Mouse (Mus musculus) lung, postnatal 10 days (tissue): ENCODE results near the gene Car11.

ENCODE experiments used
- DNase-seq: peaks from one replicate; pipeline ENCODE4 v3.0.0; 2021

Gene Car11

DNA sequence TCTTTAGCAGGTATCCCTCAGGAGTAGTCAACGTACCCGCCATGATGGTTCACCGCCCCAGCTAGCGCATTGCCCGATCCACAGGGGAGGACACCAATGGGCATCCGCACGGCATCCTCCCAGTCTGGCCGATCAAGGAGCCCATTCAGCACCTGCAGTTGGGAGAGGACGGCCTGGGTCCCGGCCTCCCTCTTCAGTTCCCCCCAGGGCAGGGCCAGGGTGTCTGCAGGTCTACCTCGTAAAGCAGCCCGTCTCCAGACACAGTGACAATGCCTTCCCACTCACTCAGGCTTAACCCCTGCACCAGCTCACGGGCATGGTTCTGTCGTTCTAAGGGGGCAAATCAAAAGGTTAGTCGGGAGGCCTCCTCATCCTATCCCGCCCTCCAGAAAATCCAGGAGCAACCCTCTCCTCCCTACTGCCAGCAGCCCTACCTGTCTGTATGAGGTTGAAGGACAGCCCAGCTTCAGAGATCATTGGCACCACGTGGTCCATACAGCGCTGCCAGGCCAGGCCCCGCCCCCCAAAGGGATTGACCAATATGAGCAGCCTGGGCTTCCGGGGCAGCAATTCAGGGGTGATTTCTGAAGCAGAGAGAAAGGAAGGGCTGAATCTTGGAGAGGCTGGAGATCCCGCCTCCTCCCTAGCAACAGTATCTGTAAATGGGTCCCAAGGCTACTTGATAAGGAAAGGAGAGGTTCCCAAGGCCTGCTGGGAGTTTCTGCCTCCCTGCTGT lies 12.5 kb downstream of the Car11 start:
- DNase-seq, result peak; percentile 82

DNA sequence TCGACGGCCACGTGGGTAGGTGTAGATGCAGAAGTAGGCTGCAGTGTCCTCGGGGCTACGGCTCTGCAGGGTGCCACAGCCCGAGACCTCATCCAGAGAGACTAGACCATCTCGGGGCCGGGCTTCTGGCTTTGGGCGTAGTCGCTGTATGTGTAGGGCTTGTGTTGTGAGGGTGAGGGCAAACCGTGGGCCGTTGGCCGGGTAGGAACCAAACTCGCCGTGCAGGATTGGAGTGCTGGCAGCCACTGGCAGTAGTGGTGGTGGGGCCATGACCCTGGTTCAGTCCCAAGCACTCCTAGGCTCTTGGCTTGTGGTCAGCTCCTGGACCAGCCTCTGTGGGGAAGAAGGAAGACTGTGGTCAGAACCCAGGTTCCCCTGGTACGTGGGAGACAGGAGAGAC lies 13.8 kb downstream of the Car11 start:
- no peak for DNase-seq

DNA sequence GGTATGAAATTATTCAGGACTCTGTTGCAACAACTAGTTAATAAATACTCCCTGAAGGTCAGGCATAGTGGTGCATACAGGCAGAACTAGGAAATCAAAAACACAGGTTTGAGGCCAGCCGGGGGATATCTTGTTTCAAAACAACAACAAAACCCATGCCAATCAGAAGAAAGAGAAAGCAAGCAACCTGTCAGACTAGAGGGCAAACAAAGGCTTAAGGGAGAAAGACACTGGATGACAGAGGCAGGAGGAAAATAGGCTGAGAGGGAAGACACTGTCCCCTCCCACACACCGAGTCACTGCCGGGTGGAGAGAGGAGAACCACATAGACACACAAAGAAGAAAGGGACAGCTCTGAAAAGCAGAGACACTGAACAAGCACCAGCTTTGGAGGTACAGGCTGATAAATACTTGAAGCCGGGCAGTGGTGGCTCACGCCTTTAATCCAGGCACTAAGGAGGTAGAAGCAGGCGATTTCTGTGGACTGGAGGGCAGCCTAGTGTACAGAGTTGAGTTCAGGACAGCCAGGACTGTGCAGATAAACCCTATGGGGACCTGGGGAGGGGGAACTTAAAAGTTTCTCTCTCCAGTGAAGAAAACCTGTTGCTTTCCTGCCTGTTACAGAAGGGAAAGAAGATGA lies 14.4 kb downstream of the Car11 start:
- no peak for DNase-seq

DNA sequence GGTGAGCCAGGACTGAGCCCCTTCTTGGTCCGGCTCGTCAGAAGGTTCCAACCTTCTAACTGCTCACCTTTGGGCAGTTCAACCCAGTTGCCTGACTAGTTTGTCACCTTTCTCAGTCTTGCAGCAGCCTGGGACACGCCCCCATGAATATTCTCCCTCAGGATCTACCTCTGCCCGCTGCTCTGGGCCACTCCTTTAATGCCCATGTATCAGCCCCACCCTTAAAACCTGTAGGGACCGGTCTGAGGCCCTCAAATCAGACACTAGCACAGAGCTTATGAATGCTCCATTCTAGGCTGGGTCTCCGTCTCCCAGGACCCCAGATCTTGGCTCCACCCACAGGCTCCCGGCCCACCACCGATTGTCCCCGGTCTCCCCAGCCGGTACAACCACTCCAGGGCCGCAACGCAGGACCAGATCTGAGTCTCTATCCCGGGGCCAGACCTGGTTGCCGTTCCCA lies 15.0 kb downstream of the Car11 start:
- DNase-seq, result peak; percentile 58

DNA sequence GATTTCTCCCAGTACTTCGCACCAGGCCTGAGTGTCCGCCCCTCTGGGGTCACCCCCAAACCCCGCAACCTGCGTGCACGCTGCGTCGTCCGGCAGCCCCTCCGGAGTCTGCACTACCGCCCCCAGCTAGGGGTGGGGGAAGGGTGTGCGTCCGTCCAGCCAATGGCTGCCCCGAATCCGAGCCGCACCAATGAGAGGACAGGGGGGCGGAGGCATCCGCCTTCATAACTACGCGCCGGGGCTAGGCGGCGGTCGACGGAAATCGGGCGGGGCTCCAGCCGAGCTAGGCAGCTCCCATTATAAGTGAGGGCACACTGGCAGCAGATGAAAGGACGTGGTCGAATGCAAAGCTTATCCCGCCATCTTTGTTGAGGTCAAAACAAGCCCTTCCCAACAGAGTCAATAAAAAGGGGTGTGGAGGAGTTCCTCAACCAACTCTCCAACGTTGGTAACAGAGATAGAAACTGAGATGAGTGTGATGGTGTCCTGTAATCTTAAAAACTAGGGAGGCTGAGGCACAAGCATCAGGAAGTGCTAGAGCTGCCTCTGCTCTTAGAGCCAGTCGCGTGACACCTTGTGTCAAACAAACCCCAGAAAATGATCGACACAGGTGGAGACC lies 15.6 kb downstream of the Car11 start, which contains the start of gene Rpl18:
Rpl18 (plus strand) TSS at position 368 of the 619 bp plus-strand sequence.
- DNase-seq, result peak; percentile 99

GRCm38 (mm10) chr7:45715741-45716459 lies 16.3 kb downstream of the Car11 start:
- DNase-seq, result peak; percentile 27

- DNase-seq, result no peak
Measured at GRCm38 (mm10) chr7:45716460-45716857, 16.8 kb downstream of the Car11 start.

DNA sequence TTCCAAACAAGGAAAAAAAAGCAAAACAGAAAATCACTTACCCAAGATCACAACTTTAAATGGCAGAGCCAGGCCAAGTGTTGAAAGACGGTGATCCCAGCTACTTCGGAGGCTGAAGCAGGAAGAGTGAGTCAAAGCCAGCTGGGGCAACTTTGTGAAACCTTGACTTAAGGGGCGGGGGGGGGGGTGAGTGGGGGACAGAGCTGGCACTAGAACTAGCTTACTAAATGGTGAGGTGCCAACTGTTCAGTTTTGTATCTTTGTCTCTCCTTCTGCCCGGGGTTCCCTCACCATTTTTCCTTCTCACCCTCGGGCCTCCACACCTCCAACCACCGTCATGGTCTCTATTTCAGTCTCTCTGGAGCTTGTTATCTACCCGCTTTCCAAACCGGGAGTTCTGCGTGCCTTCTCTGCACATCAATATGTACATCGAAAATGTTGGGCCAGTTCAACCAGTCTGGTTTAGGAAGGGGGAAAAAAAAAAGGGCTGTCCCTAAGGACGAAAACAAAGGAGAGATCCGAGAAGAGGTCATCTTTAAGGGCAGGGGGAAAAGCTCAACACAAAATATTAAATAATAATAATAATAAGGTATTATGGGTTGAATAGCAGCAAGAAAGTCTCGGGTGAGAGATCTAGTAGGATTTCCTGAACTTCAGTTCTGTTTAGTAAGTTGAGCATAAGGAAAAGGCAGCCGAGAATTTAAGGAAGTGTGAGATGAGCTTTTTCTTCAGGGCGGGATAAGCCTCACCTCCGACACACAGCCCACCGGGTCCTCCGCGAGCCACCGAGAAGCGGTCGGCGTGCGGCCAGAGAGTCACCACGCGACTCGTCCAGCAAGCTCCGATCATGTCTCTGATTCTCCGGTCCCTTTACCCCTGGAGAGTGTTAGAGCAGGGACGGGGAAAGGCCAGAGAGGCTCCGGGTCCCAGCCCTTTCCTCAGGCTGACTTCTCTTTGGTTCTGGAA lies 17.6 kb downstream of the Car11 start:
- DNase-seq, result no peak

DNA sequence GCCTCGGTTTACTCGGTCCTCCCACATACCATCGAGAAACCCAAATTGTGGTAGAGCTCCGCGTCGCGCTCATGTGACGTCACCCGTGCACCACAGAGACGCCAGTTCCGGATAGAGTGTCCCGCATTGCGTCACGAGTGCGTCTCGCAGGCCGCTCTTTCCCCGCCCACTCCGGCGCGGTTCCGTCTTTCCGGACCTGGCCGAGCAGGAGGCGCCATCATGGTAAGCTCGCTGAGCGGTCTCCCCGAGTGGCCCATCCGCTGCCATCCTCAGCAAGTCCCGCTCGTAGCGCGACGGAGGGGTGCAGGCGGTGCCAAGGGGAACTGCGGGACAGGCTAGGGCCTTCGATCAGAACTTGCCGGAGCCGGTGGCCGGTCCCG lies 18.3 kb downstream of the Car11 start, which contains the start of gene Sphk2:
Sphk2 (minus strand) TSS at position 85 of the 380 bp plus-strand sequence.
- DNase-seq, result peak; percentile 99

DNA sequence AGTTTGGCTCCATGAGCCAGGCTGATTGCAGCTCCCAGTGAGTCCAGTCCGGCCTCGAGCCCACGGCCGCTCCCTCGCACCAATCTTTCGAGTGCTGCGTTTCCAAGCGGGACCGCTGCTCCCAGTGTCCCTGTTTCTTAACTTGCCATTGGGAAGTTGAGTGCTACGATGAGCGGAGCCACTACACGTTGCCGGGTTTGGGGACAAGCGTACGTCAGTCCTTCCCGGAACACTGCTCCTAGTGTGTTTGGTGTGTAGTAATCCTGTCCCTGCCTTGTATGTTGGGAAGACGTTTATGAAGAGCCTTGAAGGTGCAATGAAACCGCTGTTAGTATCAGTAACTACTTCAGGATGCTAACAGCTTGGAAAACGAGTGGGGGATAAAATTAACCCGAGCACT lies 18.7 kb downstream of the Car11 start:
- no peak for DNase-seq

DNA sequence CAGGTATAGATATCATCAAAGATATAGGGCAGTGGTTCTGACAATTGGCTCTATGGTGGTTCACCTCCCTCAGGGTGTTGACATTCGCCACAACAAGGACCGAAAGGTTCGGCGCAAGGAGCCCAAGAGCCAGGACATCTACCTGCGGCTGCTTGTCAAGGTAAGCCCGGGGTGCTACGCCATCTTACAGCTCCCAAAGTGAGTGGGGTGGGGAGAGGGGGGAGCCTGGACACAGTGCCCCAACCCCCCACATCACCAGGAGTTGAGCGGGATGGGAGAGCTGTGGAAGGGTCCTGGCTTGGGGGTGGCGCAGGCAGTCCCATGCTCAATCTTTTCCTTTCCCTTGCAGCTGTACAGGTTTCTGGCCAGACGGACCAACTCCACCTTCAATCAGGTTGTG lies 19.5 kb downstream of the Car11 start:
- no peak for DNase-seq

- DNase-seq, result no peak
Measured at GRCm38 (mm10) chr7:45719738-45720412, 20.2 kb downstream of the Car11 start.

- DNase-seq, result peak; percentile 40
Measured at GRCm38 (mm10) chr7:45720413-45721233, 21.0 kb downstream of the Car11 start, which contains the start of gene Fam83e. Fam83e (plus strand) TSS chr7:45721212.

DNA sequence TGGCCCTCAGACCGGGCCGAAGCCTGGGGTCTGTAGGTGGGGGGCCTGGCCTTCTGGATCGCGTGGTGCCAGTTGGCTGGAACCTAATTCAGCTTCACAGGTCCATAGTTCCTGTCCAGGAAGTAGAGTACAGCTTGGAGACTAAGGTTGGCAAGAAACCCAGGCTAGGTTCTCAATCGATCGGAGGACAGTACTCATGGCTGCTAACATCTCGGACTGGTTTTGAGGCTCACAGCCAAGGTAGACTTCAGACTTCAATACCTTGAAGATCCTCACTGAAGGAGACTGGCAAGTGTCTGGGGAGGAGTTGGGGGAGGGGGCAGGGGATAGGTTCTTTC lies 21.6 kb downstream of the Car11 start:
- DNase-seq, result no peak

GRCm38 (mm10) chr7:45721642-45722347 lies 22.2 kb downstream of the Car11 start:
- DNase-seq, result no peak

GRCm38 (mm10) chr7:45722348-45722713 lies 22.7 kb downstream of the Car11 start:
- no peak for DNase-seq

GRCm38 (mm10) chr7:45723301-45723700 lies 23.7 kb downstream of the Car11 start:
- no peak for DNase-seq

- no peak for DNase-seq
Measured at GRCm38 (mm10) chr7:45723781-45724180, 24.1 kb downstream of the Car11 start.

- no peak for DNase-seq
Measured at GRCm38 (mm10) chr7:45725151-45725550, 25.5 kb downstream of the Car11 start.

DNA sequence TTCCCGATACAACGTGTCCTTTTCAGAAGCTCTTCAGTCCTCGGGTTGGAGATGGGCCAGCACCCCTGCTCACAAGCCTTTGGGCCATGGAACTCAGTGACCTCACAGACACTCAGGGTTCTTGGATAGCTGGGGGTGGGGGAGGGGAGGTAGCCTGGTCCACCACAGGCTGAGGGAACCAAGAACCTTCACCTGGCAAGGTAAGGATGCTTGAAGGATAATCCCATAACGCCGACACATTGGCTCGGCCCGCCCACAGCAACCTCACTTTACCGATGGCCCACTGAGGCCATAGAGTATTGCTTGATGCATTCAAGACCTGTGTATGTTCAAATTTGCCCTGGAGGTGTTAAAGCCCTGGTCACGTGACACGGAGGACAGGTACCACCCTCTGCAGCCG lies 26.1 kb downstream of the Car11 start, which contains the start of gene Spaca4:
Spaca4 (minus strand) TSS at position 101 of the 400 bp plus-strand sequence.
- DNase-seq, result no peak
